Mouse (Mus musculus) gastrocnemius, postnatal 4 days (tissue): ENCODE measurements around the gene Ank2. TPM values are rescaled to one million over a fixed set of nuclear protein-coding genes. Genes with fewer than 3 reads are reported as not detected.

ENCODE experiments used
- DNase-seq, 2 experiments: peaks; one replicate each; pipeline ENCODE4 v3.0.0; 2021 to 2022; ENCODE audit warnings: low spot score in 2 of 2, mixed read lengths in 2 of 2
- total RNA-seq, 2 experiments: library from RNA; stranded (reverse); gene quantifications; 2 replicates each; pipeline ENCODE4 v1.2.3; 2021

The Ank2 gene
- total RNA-seq, 2 experiments from 2014 or later: 231 to 258 TPM

DNA sequence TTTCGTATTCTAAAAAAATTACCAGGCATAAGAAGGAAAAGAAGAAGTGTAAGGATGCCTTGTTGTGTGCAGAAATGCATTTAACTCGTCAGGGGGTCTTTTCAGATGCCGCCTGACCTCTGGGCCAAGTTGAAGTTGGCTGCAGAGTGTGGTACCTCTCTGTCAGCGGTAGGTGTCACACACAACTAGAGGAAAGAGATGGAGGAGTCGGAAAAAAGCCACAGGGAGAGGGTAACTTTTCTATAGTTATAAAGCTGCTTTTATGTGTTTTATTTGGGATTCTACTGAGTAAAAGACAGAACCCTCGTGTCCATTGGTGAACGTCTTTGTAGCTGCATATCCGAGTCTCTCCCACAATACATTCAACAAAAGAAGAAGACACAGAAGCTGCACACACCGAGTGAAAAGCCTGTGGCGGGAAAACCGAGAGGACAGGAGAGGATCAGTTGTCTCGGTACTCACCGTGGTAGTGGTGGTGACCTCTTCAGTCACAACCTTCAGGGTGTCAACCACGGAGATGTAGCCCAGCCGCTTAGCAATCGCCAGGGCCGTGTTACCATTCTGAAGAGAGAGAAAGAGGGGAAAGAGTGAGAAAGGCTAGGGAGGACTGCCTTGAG lies 501.7 kb downstream of the Ank2 start:
- peak in 1 of 2 experiments; percentile 36 for DNase-seq

DNA sequence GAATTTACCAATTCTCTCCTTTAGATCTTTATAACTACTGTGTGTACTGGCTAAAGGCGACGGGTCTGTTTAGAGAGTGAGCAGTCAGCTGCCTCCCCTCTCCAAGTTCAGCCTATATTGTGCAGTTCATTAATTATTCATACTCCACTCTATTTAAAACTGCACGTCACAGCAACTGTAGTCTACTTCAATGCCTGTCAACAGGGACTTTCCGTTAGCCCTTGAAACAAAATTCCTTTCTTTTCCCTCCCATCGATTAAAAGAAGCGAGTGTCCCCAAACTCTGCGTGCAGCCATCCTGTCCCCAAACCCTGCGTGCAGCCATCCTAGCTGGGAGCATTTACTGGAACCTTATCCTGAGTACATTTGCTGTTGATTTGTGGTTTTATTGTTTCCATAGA lies 502.4 kb downstream of the Ank2 start:
- no peak for DNase-seq

GRCm38 (mm10) chr3:126995970-126996369 lies 503.2 kb downstream of the Ank2 start:
- DNase-seq: no peak

- DNase-seq: no peak
Observed at GRCm38 (mm10) chr3:126994149-126994548, 505.0 kb downstream of the Ank2 start.

DNA sequence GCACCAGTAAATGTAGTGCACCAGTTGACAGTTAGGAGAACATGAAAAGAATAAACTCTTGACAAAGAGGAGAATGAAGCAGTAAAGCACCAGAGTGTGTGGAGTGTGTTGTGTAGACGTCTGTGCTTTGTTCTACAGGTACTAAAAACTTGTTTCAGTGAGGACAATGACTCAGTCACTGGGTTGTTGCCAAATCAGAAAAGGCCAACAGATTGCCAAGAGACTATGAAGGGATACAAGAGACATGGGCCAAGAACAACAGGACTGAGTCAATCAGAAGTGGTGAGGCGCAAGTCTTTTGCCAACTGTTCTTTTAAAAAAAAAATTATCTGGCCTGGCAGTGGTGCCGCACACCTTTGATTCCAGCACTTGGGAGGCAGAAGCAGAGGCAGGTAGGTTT lies 509.2 kb downstream of the Ank2 start:
- no peak for DNase-seq

DNA sequence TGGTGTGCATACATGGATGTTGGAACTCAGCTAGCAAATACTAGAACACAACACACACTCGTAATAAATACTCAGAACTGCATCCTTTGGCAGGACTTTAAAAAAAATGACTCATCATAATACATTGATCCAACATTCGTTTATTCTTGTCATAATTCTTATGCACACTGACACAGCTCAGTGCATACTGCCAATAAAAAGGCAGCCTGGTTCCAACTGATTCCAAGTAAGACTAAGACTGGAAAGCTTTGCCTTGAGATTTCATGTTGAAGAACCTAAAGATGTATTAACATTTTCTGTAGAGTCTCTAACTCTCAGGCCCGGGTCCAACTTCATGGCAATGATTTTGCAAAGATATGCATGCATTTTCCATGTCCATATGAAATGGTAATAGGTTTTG lies 512.5 kb downstream of the Ank2 start:
- no peak for DNase-seq

DNA sequence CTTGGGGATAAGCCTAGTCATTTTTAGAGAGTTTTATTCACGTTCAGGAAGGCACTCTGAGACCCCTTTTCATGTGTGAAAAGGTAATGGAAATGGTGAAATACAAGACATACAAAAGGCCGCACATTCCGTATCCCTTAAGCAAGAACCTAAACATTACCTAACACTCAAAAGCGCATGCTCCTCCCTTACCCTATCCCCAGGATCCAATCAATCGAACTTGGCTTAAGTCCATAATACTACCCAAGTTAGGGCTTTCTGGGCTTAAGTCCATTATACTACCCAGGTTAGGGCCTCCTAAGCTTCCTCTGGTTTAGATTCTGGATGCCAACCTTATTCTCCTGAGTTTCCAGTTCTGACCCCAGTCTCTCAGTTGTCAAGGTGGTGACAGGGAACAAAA lies 516.3 kb downstream of the Ank2 start:
- DNase-seq: no peak

- DNase-seq: no peak
Observed at GRCm38 (mm10) chr3:126981163-126981562, 518.0 kb downstream of the Ank2 start.

DNA sequence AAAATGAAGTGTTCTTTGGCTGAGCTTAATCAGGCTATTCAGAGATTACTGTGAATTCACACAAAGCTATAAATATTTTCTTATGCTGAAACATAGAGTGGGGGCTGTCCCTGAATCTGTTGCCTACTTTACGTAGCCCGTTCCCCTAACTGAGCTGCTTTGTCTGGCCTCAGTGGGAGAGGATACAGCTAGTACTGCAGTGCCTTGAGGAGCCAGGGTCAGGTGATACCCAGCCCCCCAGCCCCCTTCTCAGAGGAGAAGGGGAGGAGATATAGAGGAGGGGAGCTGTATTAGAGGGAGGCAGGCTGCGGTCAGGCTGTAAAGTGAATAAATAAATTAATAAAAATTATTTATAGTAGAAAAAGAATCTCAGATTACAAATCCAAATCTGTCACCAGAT lies 519.5 kb downstream of the Ank2 start:
- DNase-seq: no peak

DNA sequence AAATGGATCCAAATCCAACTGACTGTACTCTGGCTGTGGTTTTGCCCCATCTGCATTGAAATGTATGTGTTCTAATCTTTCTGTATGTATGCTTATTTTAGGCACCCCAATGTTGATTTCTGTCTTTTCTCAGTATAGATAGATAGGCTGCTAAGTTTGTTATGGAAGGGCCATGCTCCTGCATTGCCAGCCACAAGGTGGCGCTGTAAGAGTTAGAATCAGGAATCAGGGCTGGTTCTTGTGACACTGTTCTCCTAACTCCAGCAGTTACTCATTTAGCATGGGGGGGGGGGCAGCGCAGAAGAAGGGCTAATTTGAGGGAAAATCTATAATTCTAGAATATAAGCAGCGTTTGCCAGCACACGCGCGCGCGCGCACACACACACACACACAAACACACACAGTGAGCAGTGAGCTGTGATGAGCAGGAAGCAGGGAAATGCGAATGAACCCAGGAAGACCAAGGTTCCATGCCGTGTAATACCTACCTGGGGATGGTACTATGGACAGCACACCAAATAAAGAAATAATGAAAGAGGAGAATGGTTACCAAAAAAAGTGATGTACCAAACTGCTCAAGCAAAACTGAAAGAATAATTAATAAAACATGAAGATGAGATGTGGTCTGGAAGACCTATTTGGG lies 520.3 kb downstream of the Ank2 start:
- peak; percentile 62 to 79 for DNase-seq

GRCm38 (mm10) chr3:126977399-126977798 lies 521.8 kb downstream of the Ank2 start:
- no peak for DNase-seq

DNA sequence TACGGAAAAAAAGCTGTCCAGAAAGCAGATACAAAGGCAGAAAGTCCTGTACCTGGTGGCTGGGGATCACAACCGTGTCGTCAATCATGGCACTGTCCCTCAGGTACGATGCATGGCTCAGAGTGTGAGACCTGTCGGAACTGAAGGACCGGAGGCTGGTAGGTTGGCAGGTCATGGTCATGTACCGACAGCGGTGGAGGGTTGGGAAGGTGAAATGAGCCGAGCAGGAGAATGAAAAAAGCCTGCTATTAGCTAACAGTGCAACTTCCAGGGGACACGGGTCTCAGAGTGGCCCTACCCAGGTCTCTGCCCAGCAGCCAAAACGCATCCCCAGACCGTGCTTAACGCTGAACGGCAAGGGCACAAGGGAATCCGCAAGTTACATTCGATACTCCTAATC lies 522.4 kb downstream of the Ank2 start:
- DNase-seq: no peak

DNA sequence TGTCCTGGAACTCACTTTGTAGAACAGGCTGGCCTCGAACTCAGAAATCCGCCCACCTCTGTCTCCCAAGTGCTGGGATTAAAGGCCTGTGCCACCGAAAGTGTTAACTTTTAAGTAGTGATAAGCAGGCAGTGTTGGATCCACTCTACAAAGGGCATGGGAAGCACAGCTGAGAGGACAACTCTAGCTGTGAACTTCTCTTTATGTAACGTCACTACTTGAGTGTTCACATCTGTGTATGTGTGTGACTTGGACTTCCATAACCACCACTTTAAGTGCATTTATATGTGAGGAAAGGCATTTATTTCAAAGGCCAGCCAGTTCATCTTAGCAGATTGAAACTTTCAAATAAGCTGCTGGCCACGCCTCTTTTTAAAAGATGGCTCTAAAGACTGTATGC lies 523.7 kb downstream of the Ank2 start:
- DNase-seq: no peak

GRCm38 (mm10) chr3:126973551-126973950 lies 525.6 kb downstream of the Ank2 start:
- no peak for DNase-seq

DNA sequence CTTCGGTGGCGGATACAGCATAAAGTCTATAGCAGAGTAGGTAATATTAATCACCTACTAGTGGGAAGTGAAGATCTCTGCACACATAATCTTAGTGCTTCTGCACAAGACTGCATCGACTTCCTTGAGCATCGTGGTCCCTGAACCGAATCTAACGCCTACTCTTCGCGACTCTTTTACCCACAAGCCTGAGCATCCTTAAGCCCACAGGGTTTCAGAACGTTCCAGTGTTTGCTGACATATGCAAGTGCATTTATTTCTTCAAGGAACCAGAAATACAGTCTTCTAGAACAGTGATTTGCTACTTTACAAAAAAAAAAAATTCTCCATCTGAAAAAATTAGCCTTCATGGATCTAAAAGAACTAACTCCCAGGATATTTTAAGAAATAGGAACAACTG lies 527.6 kb downstream of the Ank2 start:
- no peak for DNase-seq

DNA sequence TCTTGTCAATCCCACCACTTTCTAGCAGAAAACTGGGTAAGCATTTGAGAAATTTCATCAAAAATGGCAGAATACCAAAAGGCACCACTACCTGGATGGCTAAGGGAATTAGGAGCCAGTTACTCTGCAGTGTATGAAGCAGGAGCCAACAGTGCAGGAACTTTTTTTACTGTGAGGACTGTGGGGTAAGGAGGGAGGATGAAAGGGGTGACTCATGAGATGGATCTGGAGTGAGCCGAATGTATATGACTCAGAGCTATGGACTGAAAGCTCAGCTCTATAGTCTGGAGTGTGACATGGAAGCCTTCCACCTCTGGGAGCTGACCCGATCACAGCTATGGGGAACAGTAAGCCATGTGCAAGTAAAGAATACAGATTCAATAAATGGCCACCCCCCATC lies 530.4 kb downstream of the Ank2 start:
- DNase-seq: no peak

- DNase-seq: no peak
Observed at GRCm38 (mm10) chr3:126965767-126966166, 533.4 kb downstream of the Ank2 start.

- no peak for DNase-seq
Observed at GRCm38 (mm10) chr3:126962326-126962725, 536.8 kb downstream of the Ank2 start.

GRCm38 (mm10) chr3:126952698-126953097 lies 546.5 kb downstream of the Ank2 start:
- no peak for DNase-seq

- no peak for DNase-seq
Observed at GRCm38 (mm10) chr3:126946591-126946990, 552.6 kb downstream of the Ank2 start.

DNA sequence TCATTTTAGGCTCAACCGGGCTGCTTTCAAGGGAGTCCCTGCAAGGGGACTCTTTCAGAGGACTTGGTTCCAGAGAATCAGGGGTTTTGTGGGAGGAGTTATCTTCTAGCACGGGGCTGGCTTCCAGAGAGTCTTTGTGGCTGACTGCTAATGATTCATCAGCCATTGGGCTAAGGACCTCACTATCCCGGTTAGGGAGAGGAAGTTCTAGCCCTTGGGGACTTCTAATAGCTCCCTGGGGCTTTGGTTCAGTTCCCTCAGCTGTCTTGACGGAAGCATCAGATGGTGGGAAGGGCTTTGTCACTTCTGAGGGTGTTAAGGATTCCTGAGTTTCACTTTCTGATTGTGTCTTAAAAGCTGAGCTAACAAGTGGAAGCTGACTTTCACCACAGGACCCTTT lies 554.3 kb downstream of the Ank2 start:
- DNase-seq: no peak

DNA sequence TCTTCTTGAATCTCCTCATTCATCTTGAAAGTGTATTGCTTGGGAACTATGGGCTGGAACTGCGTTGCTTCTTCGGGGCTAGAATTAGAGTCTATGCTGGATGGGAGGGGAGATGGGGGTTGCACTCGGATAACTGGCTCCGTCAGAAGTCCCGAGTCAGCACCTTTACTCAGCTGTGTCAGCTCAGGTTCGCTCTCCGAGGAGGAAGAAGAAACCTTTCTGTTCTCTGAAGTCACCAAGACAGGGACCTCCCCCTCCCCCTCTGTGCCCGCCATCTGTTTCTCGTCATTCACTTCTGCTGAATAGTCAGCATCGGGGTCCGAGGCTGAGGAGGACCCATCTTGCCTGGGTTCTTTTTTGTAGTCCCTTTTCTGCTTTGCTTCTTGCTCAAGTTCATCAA lies 555.1 kb downstream of the Ank2 start:
- DNase-seq: no peak

GRCm38 (mm10) chr3:126940452-126940851 lies 558.7 kb downstream of the Ank2 start:
- no peak for DNase-seq
